Mouse (Mus musculus) kidney, adult 2 months (tissue): ENCODE data around the gene Fxyd7.

Experiments
- CTCF ChIP-seq: fragments of 200-500 bp; conservative IDR thresholded peaks from 2 replicates; pipeline ENCODE4 v1.5.1; 2011; ENCODE audit warnings: low read depth, mild to moderate bottlenecking, control low read depth, low read length, moderate library complexity, mixed read lengths; ENCODE audit not compliant: insufficient read depth, insufficient read length
- POLR2A ChIP-seq: fragments of 200-500 bp; IDR thresholded peaks from one replicate; pipeline ENCODE4 v1.6.1; 2011; ENCODE audit warnings: low read depth, low read length, control low read depth

DNA sequence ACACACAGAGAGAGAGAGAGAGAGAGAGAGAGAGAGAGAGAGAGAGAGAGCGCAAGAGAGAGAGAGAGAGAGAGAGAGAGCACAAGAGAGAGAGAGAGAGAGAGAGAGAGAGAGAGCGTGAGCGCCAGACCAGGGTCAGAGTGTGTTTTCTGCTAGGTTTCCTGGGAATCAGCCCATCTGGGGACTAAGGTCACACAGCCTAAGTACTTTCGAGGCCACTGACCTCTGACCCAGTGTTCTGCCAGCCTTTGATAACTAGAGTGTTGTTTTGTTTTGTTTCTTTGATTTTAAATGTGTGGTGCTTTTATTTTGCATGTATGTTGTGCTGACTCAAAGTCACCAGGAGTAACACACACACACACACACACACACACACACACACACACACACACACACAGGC is 4.6 kb upstream of the Fxyd7 start:
- no peak for TF ChIP-seq CTCF
- TF ChIP-seq POLR2A = no peak
